Mouse (Mus musculus): ENCODE results near the gene Camk2n1. TPM values are rescaled to one million over a fixed set of nuclear protein-coding genes. Genes with fewer than 3 reads are reported as not detected.

The Camk2n1 gene
- polyA plus RNA-seq, 1 experiment from 2014 or later, result 7.5 TPM

GRCm38 (mm10) chr4:138459775-138460174 is 5.7 kb downstream of the Camk2n1 start:
- ATAC-seq (no peak), DNase-seq (ENCODE audit: low spot score) (no peak)
- H3K9ac ChIP-seq (ENCODE audit: low read length), result no peak overlapping the region
- no peaks in the 10 kb centered on the region for H3K9me3 ChIP-seq (replicated peaks; ENCODE audit: control insufficient read depth, low read length)
- H3K27ac ChIP-seq (ENCODE audit: low read depth, low read length), result no peak overlapping the region
- H3K27me3 ChIP-seq (replicated peaks; ENCODE audit: control insufficient read depth, insufficient read depth, low read length), result no peaks in the 10 kb centered on the region
- no peaks in the 10 kb centered on the region for H3K36me3 ChIP-seq (ENCODE audit: control insufficient read depth, insufficient read depth, low read length)
- H3K4me2 ChIP-seq (ENCODE audit: low read length), result no peak overlapping the region
- WGBS, result 87% methylated on average over 6 of the region's 6 CpGs
- H3K4me3 ChIP-seq (ENCODE audit: low read depth, low read length), result no peak overlapping the region
- peaks cover 28% of the 10 kb centered on the region for H3K4me1 ChIP-seq (ENCODE audit: control insufficient read depth, insufficient read depth, low read length)

GRCm38 (mm10) chr4:138460910-138461309 is 6.8 kb downstream of the Camk2n1 start:
- Histone ChIP-seq H3K36me3 (ENCODE audit: control insufficient read depth, insufficient read depth, low read length) (no peaks in the 10 kb centered on the region), H3K4me3 (ENCODE audit: low read depth, low read length) (no peak overlapping the region), H3K27ac (ENCODE audit: low read depth, low read length) (no peak overlapping the region), H3K27me3 (replicated peaks; ENCODE audit: control insufficient read depth, insufficient read depth, low read length) (no peaks in the 10 kb centered on the region; the same call in 1 of the 2 replicates), H3K4me2 (ENCODE audit: low read length) (no peak overlapping the region), H3K9me3 (replicated peaks; ENCODE audit: control insufficient read depth, low read length) (no peaks in the 10 kb centered on the region), H3K9ac (ENCODE audit: low read length) (no peak overlapping the region), H3K4me1 (ENCODE audit: control insufficient read depth, insufficient read depth, low read length) (peaks cover 27% of the 10 kb centered on the region)
- ATAC-seq (no peak), DNase-seq (ENCODE audit: low spot score) (no peak)
- WGBS, result 25% methylated on average over 9 of the region's 9 CpGs

- Histone ChIP-seq H3K27ac (ENCODE audit: low read depth, low read length) (no peak overlapping the region), H3K36me3 (ENCODE audit: control insufficient read depth, insufficient read depth, low read length) (no peaks in the 10 kb centered on the region), H3K9me3 (replicated peaks; ENCODE audit: control insufficient read depth, low read length) (no peaks in the 10 kb centered on the region), H3K9ac (ENCODE audit: low read length) (no peak overlapping the region), H3K4me2 (ENCODE audit: low read length) (no peak overlapping the region), H3K27me3 (replicated peaks; ENCODE audit: control insufficient read depth, insufficient read depth, low read length) (no peaks in the 10 kb centered on the region; the same call in 1 of the 2 replicates), H3K4me3 (ENCODE audit: low read depth, low read length) (no peak overlapping the region), H3K4me1 (ENCODE audit: control insufficient read depth, insufficient read depth, low read length) (peaks cover 27% of the 10 kb centered on the region)
- DNase-seq (ENCODE audit: low spot score) (no peak), ATAC-seq (no peak)
- WGBS, result 95% methylated on average over 5 of the region's 5 CpGs
Observed at GRCm38 (mm10) chr4:138461471-138461870, 7.4 kb downstream of the Camk2n1 start.

- peaks cover 27% of the 10 kb centered on the region for H3K4me1 ChIP-seq (ENCODE audit: control insufficient read depth, insufficient read depth, low read length)
- peak; percentile 79 for DNase-seq (ENCODE audit: low spot score)
Observed at GRCm38 (mm10) chr4:138462971-138463831, 9.1 kb downstream of the Camk2n1 start.

GRCm38 (mm10) chr4:138463832-138464487 is 9.8 kb downstream of the Camk2n1 start:
- Histone ChIP-seq H3K9ac (ENCODE audit: low read length) (no peak overlapping the region), H3K4me3 (ENCODE audit: low read depth, low read length) (no peak overlapping the region), H3K4me1 (ENCODE audit: control insufficient read depth, insufficient read depth, low read length) (peaks cover 25% of the 10 kb centered on the region), H3K36me3 (ENCODE audit: control insufficient read depth, insufficient read depth, low read length) (no peaks in the 10 kb centered on the region), H3K27ac (ENCODE audit: low read depth, low read length) (peak overlapping the region; percentile 70; the same call in 1 of the 2 replicates), H3K9me3 (replicated peaks; ENCODE audit: control insufficient read depth, low read length) (no peaks in the 10 kb centered on the region), H3K27me3 (replicated peaks; ENCODE audit: control insufficient read depth, insufficient read depth, low read length) (peaks cover 8% of the 10 kb centered on the region), H3K4me2 (ENCODE audit: low read length) (peak overlapping the region; percentile 38)
- DNase-seq (ENCODE audit: low spot score), result peak; percentile 76
- 6% methylated on average over 11 of the region's 11 CpGs for WGBS
- ATAC-seq, result peak; percentile 60

More at GRCm38 (mm10) chr4:138462971-138463831, 9.1 kb downstream of the Camk2n1 start:
- Histone ChIP-seq H3K4me2 (ENCODE audit: low read length) (peak overlapping the region; percentile 38), H3K9ac (ENCODE audit: low read length) (peak overlapping the region; percentile 41), H3K36me3 (ENCODE audit: control insufficient read depth, insufficient read depth, low read length) (no peaks in the 10 kb centered on the region), H3K27me3 (replicated peaks; ENCODE audit: control insufficient read depth, insufficient read depth, low read length) (peaks cover 8% of the 10 kb centered on the region), H3K4me3 (ENCODE audit: low read depth, low read length) (no peak overlapping the region), H3K9me3 (replicated peaks; ENCODE audit: control insufficient read depth, low read length) (no peaks in the 10 kb centered on the region), H3K27ac (ENCODE audit: low read depth, low read length) (peak overlapping the region; percentile 70)
- WGBS, result 5% methylated on average over 11 of the region's 11 CpGs
- peak; percentile 27; the same call in 1 of the 2 replicates for ATAC-seq

- Histone ChIP-seq H3K9me3 (replicated peaks; ENCODE audit: control insufficient read depth, low read length) (no peaks in the 10 kb centered on the region), H3K4me3 (ENCODE audit: low read depth, low read length) (no peak overlapping the region), H3K27me3 (replicated peaks; ENCODE audit: control insufficient read depth, insufficient read depth, low read length) (peaks cover 8% of the 10 kb centered on the region), H3K9ac (ENCODE audit: low read length) (no peak overlapping the region), H3K4me2 (ENCODE audit: low read length) (peak overlapping the region; percentile 38), H3K36me3 (ENCODE audit: control insufficient read depth, insufficient read depth, low read length) (no peaks in the 10 kb centered on the region), H3K27ac (ENCODE audit: low read depth, low read length) (no peak overlapping the region), H3K4me1 (ENCODE audit: control insufficient read depth, insufficient read depth, low read length) (peaks cover 28% of the 10 kb centered on the region)
- under 1% methylated on average over 17 of the region's 22 CpGs for WGBS
- DNase-seq (ENCODE audit: low spot score), result peak; percentile 76
- ATAC-seq, result peak; percentile 76
Observed at GRCm38 (mm10) chr4:138464667-138465353, 10.7 kb downstream of the Camk2n1 start.

- Histone ChIP-seq H3K27ac (ENCODE audit: low read depth, low read length) (no peak overlapping the region), H3K36me3 (ENCODE audit: control insufficient read depth, insufficient read depth, low read length) (no peaks in the 10 kb centered on the region), H3K9me3 (replicated peaks; ENCODE audit: control insufficient read depth, low read length) (no peaks in the 10 kb centered on the region), H3K4me1 (ENCODE audit: control insufficient read depth, insufficient read depth, low read length) (peaks cover 28% of the 10 kb centered on the region), H3K4me2 (ENCODE audit: low read length) (no peak overlapping the region), H3K4me3 (ENCODE audit: low read depth, low read length) (no peak overlapping the region), H3K27me3 (replicated peaks; ENCODE audit: control insufficient read depth, insufficient read depth, low read length) (peaks cover 8% of the 10 kb centered on the region), H3K9ac (ENCODE audit: low read length) (no peak overlapping the region)
- WGBS, result 42% methylated on average over 8 of the region's 8 CpGs
- DNase-seq (ENCODE audit: low spot score), result no peak
- no peak for ATAC-seq
Observed at GRCm38 (mm10) chr4:138465446-138465845, 11.3 kb downstream of the Camk2n1 start.

- Histone ChIP-seq H3K4me1 (ENCODE audit: control insufficient read depth, insufficient read depth, low read length) (peaks cover 28% of the 10 kb centered on the region), H3K36me3 (ENCODE audit: control insufficient read depth, insufficient read depth, low read length) (no peaks in the 10 kb centered on the region), H3K9me3 (replicated peaks; ENCODE audit: control insufficient read depth, low read length) (no peaks in the 10 kb centered on the region), H3K4me2 (ENCODE audit: low read length) (no peak overlapping the region), H3K27me3 (replicated peaks; ENCODE audit: control insufficient read depth, insufficient read depth, low read length) (peaks cover 8% of the 10 kb centered on the region), H3K27ac (ENCODE audit: low read depth, low read length) (no peak overlapping the region), H3K9ac (ENCODE audit: low read length) (no peak overlapping the region), H3K4me3 (ENCODE audit: low read depth, low read length) (no peak overlapping the region)
- 71% methylated on average over 6 of the region's 6 CpGs for WGBS
- ATAC-seq (no peak), DNase-seq (ENCODE audit: low spot score) (no peak)
Observed at GRCm38 (mm10) chr4:138466690-138467089, 12.6 kb downstream of the Camk2n1 start.

Measured in forebrain, embryonic 14.5 days (tissue).